Mouse (Mus musculus) MEL (cell line): ENCODE results near the gene Gramd1b.

Source experiments
- CHD1 ChIP-seq: IDR thresholded peaks from 2 replicates; pipeline ENCODE4 v1.6.1; 2012; ENCODE audit warnings: low read depth, mild to moderate bottlenecking, inconsistent platforms, low read length, improper control_type of control experiment
- CTCF ChIP-seq, 3 experiments: IDR thresholded peaks in 2 of 3; conservative IDR thresholded peaks in 1 of 3; 2 replicates each; pipeline ENCODE4 v1.5.1; 2011 to 2012; ENCODE audit warnings: low read length in 3 of 3, low read depth in 2 of 3, mild to moderate bottlenecking in 2 of 3, improper control_type of control experiment in 1 of 3, inconsistent platforms in 1 of 3, mixed read lengths in 1 of 3, moderate library complexity in 1 of 3; ENCODE audit not compliant: control insufficient read depth in 1 of 3, insufficient read depth in 1 of 3, poor library complexity in 1 of 3, severe bottlenecking in 1 of 3
- EP300 ChIP-seq, 2 experiments: IDR thresholded peaks; 2 replicates each; pipeline ENCODE4 v1.6.1; 2011; ENCODE audit warnings: improper control_type of control experiment in 2 of 2, low read length in 2 of 2, low read depth in 1 of 2, mild to moderate bottlenecking in 1 of 2
- MAX ChIP-seq: IDR thresholded peaks from 2 replicates; pipeline ENCODE4 v1.6.1; 2011; ENCODE audit warnings: low read length, improper control_type of control experiment
- MEF2A ChIP-seq: IDR thresholded peaks from 2 replicates; pipeline ENCODE4 v1.6.1; 2014; ENCODE audit warnings: low read depth, mild to moderate bottlenecking, inconsistent platforms, low read length, improper control_type of control experiment; ENCODE audit not compliant: poor library complexity, insufficient replicate concordance, severe bottlenecking; ENCODE audit errors: extremely low read depth
- NRF1 ChIP-seq: IDR thresholded peaks from 2 replicates; pipeline ENCODE4 v1.6.1; 2014; ENCODE audit warnings: low read depth, mild to moderate bottlenecking, inconsistent platforms, low read length, improper control_type of control experiment, moderate library complexity; ENCODE audit not compliant: poor library complexity, insufficient read depth, severe bottlenecking
- POLR2A ChIP-seq, 2 experiments: IDR thresholded peaks; 2 replicates each; pipeline ENCODE4 v1.6.1; 2011 to 2012; ENCODE audit warnings: low read length in 2 of 2, mild to moderate bottlenecking in 2 of 2, control low read depth in 1 of 2, improper control_type of control experiment in 1 of 2, low read depth in 1 of 2, moderate library complexity in 1 of 2; ENCODE audit not compliant: control insufficient read depth in 1 of 2, insufficient read depth in 1 of 2, poor library complexity in 1 of 2
- TAL1 ChIP-seq: IDR thresholded peaks from 2 replicates; pipeline ENCODE4 v1.6.1; 2012; ENCODE audit warnings: mild to moderate bottlenecking, inconsistent platforms, low read length, moderate library complexity, mixed read lengths
- TCF12 ChIP-seq: IDR thresholded peaks from 2 replicates; pipeline ENCODE4 v1.6.1; 2014; ENCODE audit warnings: low read depth, mild to moderate bottlenecking, inconsistent platforms, low read length, improper control_type of control experiment, moderate library complexity
- UBTF ChIP-seq: IDR thresholded peaks from 2 replicates; pipeline ENCODE4 v1.6.1; 2012; ENCODE audit warnings: low read depth, mild to moderate bottlenecking, inconsistent platforms, low read length, improper control_type of control experiment, moderate library complexity, borderline replicate concordance; ENCODE audit not compliant: insufficient read depth
- USF1 ChIP-seq: IDR thresholded peaks from 2 replicates; pipeline ENCODE4 v1.6.1; 2014; ENCODE audit warnings: low read depth, mild to moderate bottlenecking, inconsistent platforms, low read length, improper control_type of control experiment, moderate library complexity
- ZNF384 ChIP-seq: IDR thresholded peaks from 2 replicates; pipeline ENCODE4 v1.6.1; 2012; ENCODE audit warnings: low read depth, mild to moderate bottlenecking, inconsistent platforms, low read length, improper control_type of control experiment

- TF ChIP-seq UBTF, result no peak
- TF ChIP-seq MAX, result no peak
- no peak for TF ChIP-seq EP300 (IDR thresholded peaks at IDR 0.05; ENCODE audit: low read depth in 1 of 2, low read length in 2 of 2)
- no peak for TF ChIP-seq CTCF (IDR thresholded peaks at IDR 0.05 in 2 of 3, conservative IDR thresholded peaks at IDR 0.05 in 1 of 3; ENCODE audit: control insufficient read depth in 1 of 3, insufficient read depth in 1 of 3, low read depth in 2 of 3, low read length in 3 of 3, poor library complexity in 1 of 3, severe bottlenecking in 1 of 3)
- no peak for TF ChIP-seq TCF12
- no peak for TF ChIP-seq CHD1
- no peak for TF ChIP-seq MEF2A
- no peak for TF ChIP-seq NRF1
- TF ChIP-seq USF1, result no peak
- no peak for TF ChIP-seq ZNF384
- no peak for TF ChIP-seq POLR2A (IDR thresholded peaks at IDR 0.05; ENCODE audit: control insufficient read depth in 1 of 2, insufficient read depth in 1 of 2, low read depth in 1 of 2, low read length in 2 of 2, poor library complexity in 1 of 2)
- no peak for TF ChIP-seq TAL1
Observed at GRCm38 (mm10) chr9:40252459-40252858, 278.7 kb downstream of the Gramd1b start.
